Mouse (Mus musculus) E14TG2a.4 (cell line): ENCODE measurements around the gene Gm30191.

Source experiments
- CTCF ChIP-seq: conservative IDR thresholded peaks from 2 replicates; pipeline ENCODE4 v1.5.1; 2014; ENCODE audit warnings: low read length
- POU5F1 ChIP-seq: IDR thresholded peaks from 2 replicates; pipeline ENCODE4 v1.6.1; 2014; ENCODE audit warnings: low read length, borderline replicate concordance

DNA sequence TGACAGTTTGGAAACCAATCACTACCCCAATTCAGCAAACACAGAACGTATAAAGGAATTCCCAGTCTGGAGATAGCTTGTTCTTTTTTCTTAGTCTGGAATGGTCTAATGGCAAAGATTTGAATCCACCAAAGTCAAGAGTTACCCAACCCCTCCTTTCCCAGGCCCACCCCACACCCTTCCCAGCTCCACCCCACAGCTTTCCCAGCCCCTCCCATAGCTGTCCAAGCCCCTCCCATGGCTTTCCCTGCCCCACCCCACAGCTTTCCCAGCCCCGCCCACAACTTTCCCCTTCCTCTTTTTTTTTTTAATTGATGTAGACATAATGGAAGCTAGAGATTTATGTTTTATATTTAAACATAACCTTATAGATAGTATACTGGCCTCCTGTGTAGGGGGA, 47.4 kb upstream of the Gm30191 start:
- TF ChIP-seq CTCF (no peak), POU5F1 (no peak)
